Mouse (Mus musculus): ENCODE results near the gene Lrr1. TPM values are rescaled to one million over a fixed set of nuclear protein-coding genes. Genes with fewer than 3 reads are reported as not detected.
"Not testable (repeated sequence)": the region's sequence is repeated elsewhere in the genome, so short reads cannot be mapped to it uniquely, and the experiment has no call there.

Gene Lrr1
- polyA plus RNA-seq, 2 experiments from 2014 or later = 1.7 to 4.0 TPM

DNA sequence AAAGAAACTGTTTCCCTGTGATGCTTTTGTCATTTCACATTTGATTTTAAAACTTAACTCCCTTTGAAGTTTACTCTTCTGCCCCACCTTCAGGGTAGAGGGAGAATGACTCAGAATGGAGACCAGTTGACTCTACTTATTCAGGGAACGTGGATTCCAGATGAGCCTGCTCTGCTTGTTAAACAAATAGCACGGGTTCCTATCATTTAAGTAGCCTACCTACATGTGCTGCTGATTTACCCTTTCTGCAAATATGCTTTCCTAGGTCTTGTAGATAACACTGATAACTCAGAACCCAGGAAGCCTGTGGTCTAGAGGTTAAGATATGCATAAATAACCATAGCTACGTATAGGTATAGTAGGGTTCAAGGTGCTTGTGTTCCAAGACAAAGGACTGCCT is 3.7 kb upstream of the Lrr1 start:
- ATAC-seq = peak; percentile 37

DNA sequence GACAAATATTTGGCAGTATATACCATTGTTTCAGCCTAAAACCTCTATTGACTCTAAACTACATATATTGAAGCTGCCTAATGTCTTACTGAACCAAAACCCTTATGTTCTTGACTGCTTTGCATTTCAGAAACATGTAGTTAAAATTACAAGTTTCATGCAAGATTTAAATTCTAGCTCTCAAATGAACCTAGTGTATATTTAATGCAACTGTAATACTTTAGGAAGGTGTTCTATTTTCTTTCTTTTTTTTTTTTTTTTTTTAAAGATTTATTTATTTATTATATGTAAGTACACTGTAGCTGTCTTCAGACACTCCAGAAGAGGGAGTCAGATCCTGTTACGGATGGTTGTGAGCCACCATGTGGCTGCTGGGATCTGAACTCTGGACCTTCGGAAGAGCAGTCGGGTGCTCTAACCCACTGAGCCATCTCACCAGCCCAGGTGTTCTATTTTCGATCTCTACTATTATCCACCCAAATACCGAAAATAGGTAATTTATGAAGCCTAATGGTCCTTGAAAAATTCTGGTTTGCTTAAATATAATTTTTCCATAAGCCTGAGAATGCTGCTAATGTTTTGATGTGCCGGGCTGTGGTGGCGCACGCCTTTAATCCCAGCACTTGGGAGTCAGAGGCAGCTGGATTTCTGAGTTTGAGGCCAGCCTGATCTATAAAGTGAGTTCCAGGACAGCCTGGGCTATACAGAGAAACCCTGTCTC is 1.6 kb upstream of the Lrr1 start:
- not testable (repeated sequence) for ATAC-seq

- ATAC-seq = no peak
Observed at GRCm38 (mm10) chr12:69167656-69168460, 756 bp upstream of the Lrr1 start.

- no peak for ATAC-seq
Observed at GRCm38 (mm10) chr12:69171307-69171706, 2.7 kb downstream of the Lrr1 start.

DNA sequence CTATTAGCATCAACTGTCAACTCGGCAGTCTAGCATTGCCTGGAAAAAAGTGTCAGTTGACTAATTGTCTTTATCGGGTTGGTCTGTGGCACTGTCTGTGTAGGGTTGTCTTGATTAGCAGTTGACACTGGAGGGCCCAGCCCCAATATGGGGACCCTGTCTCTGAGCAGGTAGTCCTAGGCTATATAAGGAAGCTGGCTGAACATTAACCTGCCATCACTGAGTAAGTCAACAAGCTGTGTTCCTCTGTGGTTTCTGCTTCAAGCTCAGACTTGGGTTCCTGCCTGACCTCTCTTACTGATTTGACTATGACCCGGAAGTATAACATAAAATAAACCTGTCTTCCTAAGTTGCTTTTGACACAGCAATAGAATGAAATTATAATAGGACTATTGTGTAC is 7.4 kb downstream of the Lrr1 start:
- no peak for ATAC-seq

DNA sequence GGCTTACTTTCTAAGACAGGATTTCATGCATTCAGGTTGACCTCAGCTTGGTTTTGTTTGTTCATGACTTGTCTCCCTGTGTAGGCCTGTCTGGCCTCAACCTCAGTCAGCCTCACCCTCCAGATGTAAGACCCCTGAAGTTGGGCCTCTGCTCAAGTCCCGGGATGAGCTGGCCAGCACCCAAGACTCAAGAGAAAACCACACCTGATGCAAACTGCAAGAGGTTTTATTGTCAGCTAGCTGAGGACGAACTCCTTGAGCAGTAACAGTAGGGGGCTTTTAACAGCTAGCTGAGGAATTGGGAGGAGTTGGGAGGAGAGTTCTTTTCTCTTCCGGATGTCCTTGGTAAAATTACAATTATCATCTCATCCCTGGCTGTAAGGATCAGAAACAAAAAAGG is 8.9 kb downstream of the Lrr1 start:
- no peak for ATAC-seq

- ATAC-seq = no peak
Observed at GRCm38 (mm10) chr12:69179371-69179770, 10.8 kb downstream of the Lrr1 start.

GRCm38 (mm10) chr12:69181800-69182199 is 13.2 kb downstream of the Lrr1 start:
- ATAC-seq = no peak

DNA sequence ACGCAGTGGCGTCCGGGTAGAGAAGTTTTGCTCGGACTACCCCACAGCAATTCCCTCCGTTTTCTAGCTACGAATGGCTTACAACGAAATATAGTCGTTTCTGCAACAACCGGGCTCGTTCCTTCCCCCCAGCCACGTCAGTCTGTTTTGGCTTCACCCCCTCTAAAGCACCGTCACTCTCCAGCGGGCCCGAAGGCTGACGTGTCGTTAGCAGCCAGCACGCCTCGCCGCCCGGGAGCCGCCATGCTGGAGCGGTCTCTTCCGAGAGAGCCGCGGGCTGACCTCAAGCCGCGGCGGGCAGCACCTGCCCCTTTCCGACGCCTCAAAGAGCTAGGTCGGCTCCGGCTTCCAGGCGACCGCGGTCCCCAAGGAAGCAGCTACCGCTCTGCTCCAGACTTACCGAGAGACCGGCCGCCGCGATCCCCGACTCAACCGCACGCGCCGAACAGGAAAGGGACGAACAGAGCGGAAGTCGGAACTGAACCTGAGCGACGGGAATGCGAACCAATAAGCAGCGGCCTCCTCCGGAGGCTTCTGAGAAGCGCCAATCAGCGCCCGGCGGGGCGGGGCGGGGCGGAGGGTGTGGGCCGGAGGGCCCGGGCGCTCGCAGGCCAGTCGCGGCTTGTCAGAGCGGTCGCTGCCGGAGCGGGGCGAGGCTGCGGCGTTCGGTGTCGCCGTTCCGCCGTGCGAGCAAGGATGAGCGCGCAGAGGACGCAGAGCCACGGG is 15.1 kb downstream of the Lrr1 start, which contains the start of the genes Rpl36al and Mgat2:
Rpl36al (minus strand) TSS at position 501 of the 726 bp plus-strand sequence.
Mgat2 (plus strand) TSS at position 575 of the 726 bp plus-strand sequence.
- ATAC-seq = peak; percentile 95

DNA sequence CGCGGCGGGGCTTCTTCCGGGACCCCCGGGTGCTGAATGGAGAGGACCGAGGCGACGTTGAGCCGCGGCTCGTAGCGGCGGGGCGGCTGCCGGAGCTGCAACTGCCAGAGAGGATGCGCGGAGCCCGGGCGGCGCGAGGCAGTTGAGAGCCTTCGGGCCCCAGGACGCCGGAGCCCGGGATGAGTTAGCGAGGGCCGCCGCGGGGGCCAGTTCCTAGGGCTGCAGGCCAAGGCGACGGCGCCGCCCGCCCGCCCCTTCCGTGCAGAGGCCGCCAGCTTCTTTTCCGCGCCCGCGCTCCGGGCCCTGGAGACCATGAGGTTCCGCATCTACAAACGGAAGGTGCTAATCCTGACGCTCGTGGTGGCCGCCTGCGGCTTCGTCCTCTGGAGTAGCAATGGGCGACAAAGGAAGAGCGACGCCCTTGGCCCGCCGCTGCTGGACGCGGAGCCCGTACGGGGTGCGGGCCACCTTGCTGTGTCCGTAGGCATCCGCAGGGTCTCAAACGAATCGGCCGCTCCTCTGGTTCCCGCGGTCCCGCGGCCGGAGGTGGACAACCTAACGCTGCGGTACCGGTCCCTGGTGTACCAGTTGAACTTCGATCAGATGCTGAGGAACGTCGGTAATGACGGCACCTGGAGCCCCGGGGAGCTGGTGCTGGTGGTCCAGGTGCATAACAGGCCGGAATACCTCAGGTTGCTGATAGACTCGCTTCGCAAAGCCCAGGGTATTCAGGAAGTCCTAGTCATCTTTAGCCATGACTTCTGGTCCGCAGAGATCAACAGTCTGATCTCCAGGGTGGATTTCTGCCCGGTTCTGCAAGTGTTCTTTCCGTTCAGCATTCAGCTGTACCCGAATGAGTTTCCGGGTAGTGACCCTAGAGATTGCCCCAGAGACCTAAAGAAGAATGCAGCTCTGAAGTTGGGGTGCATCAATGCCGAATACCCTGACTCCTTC is 16.0 kb downstream of the Lrr1 start:
- peak; percentile 34 for ATAC-seq

DNA sequence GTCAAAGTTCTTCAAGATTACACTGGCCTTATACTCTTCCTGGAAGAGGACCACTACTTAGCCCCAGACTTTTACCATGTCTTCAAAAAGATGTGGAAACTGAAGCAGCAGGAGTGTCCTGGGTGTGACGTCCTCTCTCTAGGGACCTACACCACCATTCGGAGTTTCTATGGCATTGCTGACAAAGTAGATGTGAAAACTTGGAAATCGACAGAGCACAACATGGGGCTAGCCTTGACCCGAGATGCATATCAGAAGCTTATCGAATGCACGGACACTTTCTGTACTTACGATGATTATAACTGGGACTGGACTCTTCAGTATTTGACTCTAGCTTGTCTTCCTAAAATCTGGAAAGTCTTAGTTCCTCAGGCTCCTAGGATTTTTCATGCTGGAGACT is 16.8 kb downstream of the Lrr1 start:
- no peak for ATAC-seq

DNA sequence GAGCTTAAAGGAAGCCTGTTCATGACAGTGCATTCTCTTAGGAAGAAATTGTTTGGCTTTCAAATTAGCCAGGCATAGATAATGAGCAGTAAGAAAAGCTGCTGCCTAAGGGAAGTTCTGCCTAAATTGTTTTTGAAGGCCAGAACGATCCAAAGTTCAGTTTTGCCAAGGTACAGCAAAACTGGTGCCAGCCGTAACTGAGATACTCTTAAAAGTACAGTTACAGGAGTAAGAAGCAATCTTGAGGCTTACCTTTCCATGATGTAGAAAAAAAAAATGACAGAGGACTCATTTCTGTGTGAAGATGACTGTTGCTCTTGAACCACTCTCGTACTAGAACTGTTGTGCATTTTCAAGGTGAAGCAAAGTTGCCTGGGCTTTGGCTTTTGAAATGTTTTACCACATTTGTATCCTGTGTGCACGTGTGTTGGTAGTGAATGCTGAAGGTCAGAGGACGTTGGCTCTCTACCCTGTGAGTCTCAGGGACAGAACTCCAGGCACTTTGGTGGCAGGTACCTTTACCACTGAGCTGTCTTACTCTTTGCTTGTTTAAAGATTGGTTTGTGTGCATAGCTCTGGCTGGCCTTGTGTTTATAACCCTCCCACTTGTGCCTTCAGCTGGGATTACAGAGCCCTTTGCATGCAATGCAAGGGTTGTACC is 18.3 kb downstream of the Lrr1 start:
- ATAC-seq = no peak

- no peak for ATAC-seq
Observed at GRCm38 (mm10) chr12:69190074-69190473, 21.5 kb downstream of the Lrr1 start.

DNA sequence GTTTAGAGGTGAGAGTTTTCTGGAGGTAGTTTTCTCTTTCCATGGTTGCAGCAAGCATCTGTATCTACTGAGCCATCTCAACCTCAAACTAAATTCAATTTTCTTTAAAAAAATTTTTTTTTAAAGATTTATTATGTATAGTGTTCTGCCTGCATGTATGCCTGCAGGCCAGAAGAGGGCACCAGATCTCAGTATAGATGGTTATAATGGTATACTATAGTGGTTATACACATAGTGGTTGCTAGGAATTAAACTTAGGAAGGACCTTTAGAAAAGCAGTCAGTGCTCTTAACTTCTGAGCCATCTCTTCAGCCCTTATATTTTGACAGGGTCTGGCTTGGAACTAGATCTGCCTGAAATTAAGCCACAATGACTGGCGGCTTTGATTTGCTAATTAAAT is 21.9 kb downstream of the Lrr1 start:
- ATAC-seq = peak; percentile 53

- ATAC-seq = no peak
Observed at GRCm38 (mm10) chr12:69191396-69191795, 22.8 kb downstream of the Lrr1 start.

- ATAC-seq = no peak
Observed at GRCm38 (mm10) chr12:69192637-69193036, 24.0 kb downstream of the Lrr1 start.

- ATAC-seq = peak; percentile 64
Observed at GRCm38 (mm10) chr12:69196444-69197377, 28.1 kb downstream of the Lrr1 start, which contains the start of gene Gm49383. Gene Gm49383 (minus strand): TSS chr12:69197104.

DNA sequence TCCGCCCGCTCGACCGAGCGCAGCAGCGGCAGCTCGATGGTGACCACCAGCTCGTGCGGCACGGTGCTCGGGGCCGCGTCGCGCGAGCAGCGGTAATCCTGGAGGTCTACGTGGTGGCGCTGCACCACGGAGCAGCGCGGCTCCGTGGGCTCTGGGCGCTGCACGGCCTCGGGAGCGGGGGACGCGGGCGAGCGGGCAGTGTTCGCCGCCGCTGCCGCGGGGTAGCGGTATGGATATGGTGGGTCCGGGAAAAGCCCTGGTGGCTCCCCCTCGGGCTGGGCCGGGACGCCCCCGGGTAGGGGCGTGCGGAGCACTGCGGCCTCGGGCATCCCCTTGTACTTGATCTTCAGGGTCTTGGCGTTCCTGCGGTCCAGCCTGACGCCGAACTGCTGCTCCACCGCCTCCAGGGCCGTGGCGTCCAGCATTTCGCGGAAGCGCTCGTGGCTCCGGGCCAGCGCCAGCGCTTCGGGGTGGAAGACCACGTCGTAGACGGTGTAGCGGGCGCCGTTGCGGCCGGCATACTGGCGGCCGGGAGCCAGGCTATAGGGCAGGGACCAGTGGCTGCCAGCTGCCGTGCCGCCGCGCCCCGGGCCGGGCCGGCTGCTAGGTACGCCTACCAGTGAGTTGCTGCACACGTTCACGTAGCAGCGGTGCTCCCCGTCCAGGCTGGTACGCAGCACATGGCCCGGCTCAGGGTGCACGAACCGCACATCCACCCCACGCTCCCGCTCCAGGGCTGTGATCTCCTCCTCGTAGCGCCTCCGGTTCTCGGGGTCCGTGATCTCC is 29.0 kb downstream of the Lrr1 start:
- ATAC-seq = peak; percentile 70

DNA sequence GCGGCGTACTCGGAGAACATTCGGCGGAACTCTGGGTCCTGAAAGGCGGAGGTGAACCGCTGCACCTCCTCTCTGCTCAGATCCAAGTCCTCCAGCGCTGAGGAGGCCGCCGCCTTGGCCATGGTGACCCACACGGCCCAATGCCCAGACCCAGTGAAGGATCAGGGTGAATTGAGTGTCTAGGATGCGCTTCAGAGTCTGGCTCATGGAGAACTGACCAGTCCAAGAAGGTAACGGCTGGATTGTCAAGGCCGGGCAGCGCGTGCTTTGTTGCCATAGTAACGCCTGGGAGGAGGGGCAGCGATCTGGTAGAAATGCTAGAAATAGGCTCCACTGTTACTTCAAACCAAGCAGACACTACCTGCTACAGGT is 29.5 kb downstream of the Lrr1 start, which contains the start of gene Dnaaf2:
Dnaaf2 (minus strand) TSS at position 266 of the 372 bp plus-strand sequence.
- ATAC-seq = peak; percentile 4
